Mouse (Mus musculus): ENCODE measurements around the gene Chd2. TPM values are rescaled to one million over a fixed set of nuclear protein-coding genes. Genes with fewer than 3 reads are reported as not detected.

The Chd2 gene
- polyA plus RNA-seq, 1 experiment from 2014 or later, result 58.9 TPM

- 0 out of 2 replicates have a peak, but pooled peaks have one; percentile 9 for ATAC-seq (ENCODE audit: low read depth)
- Histone ChIP-seq H3K4me3 (ENCODE audit: low read length) (no peak overlapping the region), H3K36me3 (ENCODE audit: control insufficient read depth, insufficient read depth, low read length) (peaks cover 16% of the 10 kb centered on the region), H3K4me2 (ENCODE audit: low read depth, low read length) (no peak overlapping the region), H3K4me1 (replicated peaks; ENCODE audit: control insufficient read depth, insufficient read depth, low read length) (peaks cover 16% of the 10 kb centered on the region), H3K27ac (ENCODE audit: low read length) (no peak overlapping the region), H3K9ac (ENCODE audit: low read length) (no peak overlapping the region), H3K27me3 (ENCODE audit: control insufficient read depth, insufficient read depth, low read depth, low read length) (no peaks in the 10 kb centered on the region), H3K9me3 (ENCODE audit: control insufficient read depth, low read length) (no peaks in the 10 kb centered on the region)
- WGBS, result 38% methylated on average over 7 of the region's 7 CpGs
Measured at GRCm38 (mm10) chr7:73419375-73419774, 122.3 kb downstream of the Chd2 start.

- Histone ChIP-seq H3K9me3 (ENCODE audit: control insufficient read depth, low read length) (no peaks in the 10 kb centered on the region), H3K4me1 (replicated peaks; ENCODE audit: control insufficient read depth, insufficient read depth, low read length) (peaks cover 14% of the 10 kb centered on the region), H3K9ac (ENCODE audit: low read length) (no peak overlapping the region), H3K36me3 (ENCODE audit: control insufficient read depth, insufficient read depth, low read length) (peaks cover 26% of the 10 kb centered on the region), H3K4me3 (ENCODE audit: low read length) (no peak overlapping the region), H3K27me3 (ENCODE audit: control insufficient read depth, insufficient read depth, low read depth, low read length) (no peaks in the 10 kb centered on the region), H3K4me2 (ENCODE audit: low read depth, low read length) (no peak overlapping the region), H3K27ac (ENCODE audit: low read length) (no peak overlapping the region)
- ATAC-seq (ENCODE audit: low read depth), result no peak
- WGBS, result 58% methylated on average over 14 of the region's 14 CpGs
Measured at GRCm38 (mm10) chr7:73414192-73414591, 127.4 kb downstream of the Chd2 start.

DNA sequence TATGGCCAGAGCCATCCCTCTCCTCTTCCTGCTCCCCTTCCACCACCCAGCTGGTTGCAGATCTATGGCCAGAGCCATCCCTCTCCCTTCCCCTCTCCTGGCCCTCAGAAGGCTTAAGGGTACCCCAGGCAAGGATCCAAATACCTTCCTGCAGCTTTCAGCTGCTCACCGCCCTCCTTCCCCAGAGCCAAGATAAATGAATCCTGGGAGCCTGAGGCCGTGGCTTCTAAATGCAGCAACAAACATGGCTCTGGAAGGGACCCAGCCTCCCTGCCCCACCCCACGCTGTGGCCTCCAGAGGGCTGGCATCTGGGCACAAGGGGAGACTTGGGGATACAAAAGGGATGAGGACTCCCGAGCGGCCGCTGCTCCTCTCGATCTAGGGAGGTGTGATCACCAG lies 129.2 kb downstream of the Chd2 start:
- no peak overlapping the region for H3K4me2 ChIP-seq (ENCODE audit: low read depth, low read length)
- H3K36me3 ChIP-seq (ENCODE audit: control insufficient read depth, insufficient read depth, low read length), result peaks cover 16% of the 10 kb centered on the region
- peak; percentile 27 for ATAC-seq (ENCODE audit: low read depth)
- H3K9ac ChIP-seq (ENCODE audit: low read length), result no peak overlapping the region
- peaks cover 14% of the 10 kb centered on the region for H3K4me1 ChIP-seq (replicated peaks; ENCODE audit: control insufficient read depth, insufficient read depth, low read length)
- WGBS, result 70% methylated on average over 7 of the region's 7 CpGs
- no peaks in the 10 kb centered on the region for H3K9me3 ChIP-seq (ENCODE audit: control insufficient read depth, low read length)
- no peak overlapping the region for H3K4me3 ChIP-seq (ENCODE audit: low read length)
- peak overlapping the region; percentile 38 for H3K27ac ChIP-seq (ENCODE audit: low read length)
- H3K27me3 ChIP-seq (ENCODE audit: control insufficient read depth, insufficient read depth, low read depth, low read length), result no peaks in the 10 kb centered on the region

DNA sequence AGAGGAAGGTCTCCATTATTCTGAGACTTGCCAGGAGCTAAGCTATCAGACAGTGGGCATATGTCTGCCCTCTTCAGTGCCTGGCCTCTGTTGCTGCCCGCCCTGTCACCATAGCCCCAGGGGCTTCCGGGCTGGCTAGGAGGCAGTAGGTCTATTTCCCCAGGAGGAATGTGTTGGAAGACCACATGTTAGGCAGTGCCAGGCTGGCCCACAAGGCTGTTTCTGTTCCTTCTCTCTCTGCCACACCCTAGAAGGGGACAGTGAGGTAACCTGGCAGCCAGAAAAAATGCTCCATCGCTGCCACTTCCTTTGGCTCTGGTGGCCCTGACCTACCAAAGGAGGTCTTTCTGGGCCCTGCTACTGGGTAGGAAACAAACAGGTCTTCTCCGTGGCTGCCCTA lies 129.6 kb downstream of the Chd2 start:
- Histone ChIP-seq H3K9me3 (ENCODE audit: control insufficient read depth, low read length) (no peaks in the 10 kb centered on the region), H3K36me3 (ENCODE audit: control insufficient read depth, insufficient read depth, low read length) (peaks cover 12% of the 10 kb centered on the region), H3K27ac (ENCODE audit: low read length) (peak overlapping the region; percentile 38), H3K4me3 (ENCODE audit: low read length) (no peak overlapping the region), H3K9ac (ENCODE audit: low read length) (no peak overlapping the region), H3K4me1 (replicated peaks; ENCODE audit: control insufficient read depth, insufficient read depth, low read length) (peaks cover 14% of the 10 kb centered on the region), H3K4me2 (ENCODE audit: low read depth, low read length) (no peak overlapping the region), H3K27me3 (ENCODE audit: control insufficient read depth, insufficient read depth, low read depth, low read length) (no peaks in the 10 kb centered on the region)
- ATAC-seq (ENCODE audit: low read depth), result no peak
- 81% methylated on average over 4 of the region's 4 CpGs for WGBS

DNA sequence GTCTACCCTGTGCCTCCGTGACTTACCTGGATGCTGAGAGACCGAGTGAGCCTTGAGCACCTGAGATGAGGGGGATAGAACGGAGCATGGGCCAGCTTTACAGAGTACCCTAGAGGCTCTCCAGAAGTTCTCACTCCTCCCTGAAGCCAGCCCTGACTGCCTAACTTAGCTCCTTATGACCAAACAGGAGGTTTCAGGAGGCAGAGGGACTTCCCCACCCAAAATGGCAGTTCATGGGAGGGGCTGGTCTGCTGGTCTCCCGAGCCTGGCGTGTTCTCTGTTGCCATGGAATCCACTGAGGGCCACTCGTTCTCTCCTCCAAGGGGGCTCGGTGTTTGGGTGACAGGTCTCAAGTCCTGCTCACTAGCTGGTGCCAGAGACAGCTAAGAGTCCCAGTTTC lies 130.1 kb downstream of the Chd2 start:
- peak; percentile 34; the same call in 1 of the 2 replicates for ATAC-seq (ENCODE audit: low read depth)
- Histone ChIP-seq H3K4me1 (replicated peaks; ENCODE audit: control insufficient read depth, insufficient read depth, low read length) (peaks cover 14% of the 10 kb centered on the region), H3K4me3 (ENCODE audit: low read length) (no peak overlapping the region), H3K9me3 (ENCODE audit: control insufficient read depth, low read length) (no peaks in the 10 kb centered on the region), H3K36me3 (ENCODE audit: control insufficient read depth, insufficient read depth, low read length) (peaks cover 12% of the 10 kb centered on the region), H3K27me3 (ENCODE audit: control insufficient read depth, insufficient read depth, low read depth, low read length) (no peaks in the 10 kb centered on the region), H3K4me2 (ENCODE audit: low read depth, low read length) (no peak overlapping the region), H3K9ac (ENCODE audit: low read length) (no peak overlapping the region), H3K27ac (ENCODE audit: low read length) (no peak overlapping the region)
- 51% methylated on average over 7 of the region's 7 CpGs for WGBS

GRCm38 (mm10) chr7:73405550-73405949 lies 136.1 kb downstream of the Chd2 start:
- no peaks in the 10 kb centered on the region for H3K27me3 ChIP-seq (ENCODE audit: control insufficient read depth, insufficient read depth, low read depth, low read length)
- H3K4me1 ChIP-seq (replicated peaks; ENCODE audit: control insufficient read depth, insufficient read depth, low read length), result peaks cover 6% of the 10 kb centered on the region
- 95% methylated on average over 11 of the region's 11 CpGs for WGBS
- H3K36me3 ChIP-seq (ENCODE audit: control insufficient read depth, insufficient read depth, low read length), result peaks cover 19% of the 10 kb centered on the region
- ATAC-seq (ENCODE audit: low read depth), result no peak
- no peaks in the 10 kb centered on the region for H3K9me3 ChIP-seq (ENCODE audit: control insufficient read depth, low read length)
- H3K27ac ChIP-seq (ENCODE audit: low read length), result no peak overlapping the region
- H3K9ac ChIP-seq (ENCODE audit: low read length), result no peak overlapping the region
- H3K4me2 ChIP-seq (ENCODE audit: low read depth, low read length), result no peak overlapping the region
- no peak overlapping the region for H3K4me3 ChIP-seq (ENCODE audit: low read length)

DNA sequence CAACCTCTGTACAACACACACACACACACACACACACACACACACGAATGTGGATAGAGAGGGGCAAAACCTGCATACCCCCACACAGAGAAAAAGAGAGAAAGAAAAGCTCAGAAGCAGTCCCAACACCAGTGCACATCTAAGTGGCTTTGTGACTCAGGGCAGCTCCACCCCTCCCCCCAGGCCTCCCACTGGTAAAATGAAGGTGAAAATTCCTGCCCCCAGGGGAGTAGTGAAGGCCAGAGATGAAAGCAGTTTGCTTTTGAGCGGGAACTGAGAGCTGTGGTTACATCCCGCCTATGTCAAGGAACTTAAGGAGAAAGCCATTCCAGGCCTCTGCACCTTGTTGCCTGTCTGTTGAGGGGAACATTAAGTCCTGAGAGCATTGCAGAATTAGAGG lies 138.1 kb downstream of the Chd2 start:
- Histone ChIP-seq H3K9me3 (ENCODE audit: control insufficient read depth, low read length) (no peaks in the 10 kb centered on the region), H3K27ac (ENCODE audit: low read length) (no peak overlapping the region), H3K4me3 (ENCODE audit: low read length) (no peak overlapping the region), H3K4me1 (replicated peaks; ENCODE audit: control insufficient read depth, insufficient read depth, low read length) (peaks cover 25% of the 10 kb centered on the region), H3K4me2 (ENCODE audit: low read depth, low read length) (no peak overlapping the region), H3K36me3 (ENCODE audit: control insufficient read depth, insufficient read depth, low read length) (peaks cover 12% of the 10 kb centered on the region), H3K27me3 (ENCODE audit: control insufficient read depth, insufficient read depth, low read depth, low read length) (no peaks in the 10 kb centered on the region), H3K9ac (ENCODE audit: low read length) (no peak overlapping the region)
- ATAC-seq (ENCODE audit: low read depth), result no peak
- 36% methylated on average over 3 of the region's 3 CpGs for WGBS

DNA sequence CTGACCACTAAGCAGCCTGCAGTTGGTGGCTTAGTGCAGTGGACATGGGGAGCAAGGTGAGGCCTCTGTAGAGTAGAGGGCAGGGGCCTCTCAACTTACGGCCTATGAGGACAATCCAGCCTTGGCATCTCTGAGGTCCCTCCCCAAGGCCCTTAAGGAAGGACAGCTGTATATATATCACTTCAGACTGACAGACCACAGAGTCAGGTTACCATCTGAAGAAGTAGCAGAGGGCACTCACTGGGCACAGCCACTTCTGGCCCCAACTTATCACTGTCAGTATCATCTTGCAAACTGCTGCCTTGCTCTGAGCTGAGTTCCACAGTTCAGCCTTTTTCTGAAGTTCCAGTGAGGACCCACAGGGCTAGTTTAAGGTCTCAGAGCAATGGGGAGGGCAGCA lies 139.0 kb downstream of the Chd2 start:
- WGBS, result 75% methylated on average over 1 of the region's 1 CpGs
- Histone ChIP-seq H3K27me3 (ENCODE audit: control insufficient read depth, insufficient read depth, low read depth, low read length) (no peaks in the 10 kb centered on the region), H3K4me2 (ENCODE audit: low read depth, low read length) (no peak overlapping the region), H3K36me3 (ENCODE audit: control insufficient read depth, insufficient read depth, low read length) (peaks cover 12% of the 10 kb centered on the region), H3K9ac (ENCODE audit: low read length) (no peak overlapping the region), H3K27ac (ENCODE audit: low read length) (no peak overlapping the region), H3K4me3 (ENCODE audit: low read length) (no peak overlapping the region), H3K4me1 (replicated peaks; ENCODE audit: control insufficient read depth, insufficient read depth, low read length) (peaks cover 34% of the 10 kb centered on the region), H3K9me3 (ENCODE audit: control insufficient read depth, low read length) (no peaks in the 10 kb centered on the region)
- ATAC-seq (ENCODE audit: low read depth), result no peak

DNA sequence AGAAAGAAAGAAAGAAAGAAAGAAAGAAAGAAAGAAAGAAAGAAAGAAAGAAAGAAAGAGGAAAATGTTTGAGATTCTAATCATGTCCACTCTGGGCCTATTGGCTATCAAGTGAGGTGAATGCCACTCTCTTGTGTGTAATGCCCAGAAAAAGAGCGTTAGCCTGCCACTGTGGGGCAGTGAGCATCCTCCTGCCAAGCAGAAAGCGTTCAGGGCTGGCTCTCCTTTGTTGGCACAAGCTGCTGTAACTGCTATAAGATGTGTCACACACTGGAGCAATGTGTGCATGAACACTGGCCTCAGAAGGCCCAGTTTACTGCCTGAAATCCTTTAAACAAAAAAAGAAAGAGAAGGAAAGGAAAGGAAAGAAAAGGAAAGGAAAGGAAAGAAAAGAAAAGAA lies 139.5 kb downstream of the Chd2 start:
- no peak overlapping the region for H3K9ac ChIP-seq (ENCODE audit: low read length)
- no peak overlapping the region for H3K4me3 ChIP-seq (ENCODE audit: low read length)
- H3K27me3 ChIP-seq (ENCODE audit: control insufficient read depth, insufficient read depth, low read depth, low read length), result no peaks in the 10 kb centered on the region
- peaks cover 34% of the 10 kb centered on the region for H3K4me1 ChIP-seq (replicated peaks; ENCODE audit: control insufficient read depth, insufficient read depth, low read length)
- no peak for ATAC-seq (ENCODE audit: low read depth)
- WGBS, result 50% methylated on average over 2 of the region's 2 CpGs
- H3K4me2 ChIP-seq (ENCODE audit: low read depth, low read length), result no peak overlapping the region
- H3K27ac ChIP-seq (ENCODE audit: low read length), result no peak overlapping the region
- H3K36me3 ChIP-seq (ENCODE audit: control insufficient read depth, insufficient read depth, low read length), result peaks cover 12% of the 10 kb centered on the region
- no peaks in the 10 kb centered on the region for H3K9me3 ChIP-seq (ENCODE audit: control insufficient read depth, low read length)
